Mouse (Mus musculus): ENCODE measurements around the gene Etfb. TPM values are rescaled to one million over a fixed set of nuclear protein-coding genes. Genes with fewer than 3 reads are reported as not detected.

Etfb gene
- polyA plus RNA-seq, 1 experiment from 2014 or later: 306 TPM

DNA sequence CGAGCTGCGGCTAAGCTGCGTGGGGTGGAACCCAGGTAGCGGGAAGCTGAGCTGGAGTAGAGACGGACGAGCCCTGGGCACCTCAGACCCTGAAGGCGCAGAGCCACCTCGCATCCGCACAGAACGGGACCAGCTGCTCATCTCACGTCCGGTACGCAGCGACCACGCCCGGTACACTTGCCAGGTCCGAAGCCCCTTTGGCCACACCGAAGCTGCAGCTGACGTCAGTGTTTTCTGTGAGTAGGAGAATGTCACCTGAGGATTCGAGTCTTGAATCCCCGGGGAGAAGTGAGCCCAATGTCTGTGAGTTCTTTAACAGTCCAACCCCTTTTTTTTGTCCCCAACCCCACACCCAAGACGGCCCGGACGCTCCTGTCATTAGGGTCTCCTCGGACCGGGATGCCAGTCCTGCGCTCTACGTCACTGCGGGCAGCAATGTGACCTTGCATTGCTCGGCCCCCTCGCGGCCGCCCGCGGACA, 21.0 kb downstream of the Etfb start:
- Histone ChIP-seq H3K36me3 (ENCODE audit: insufficient read depth) (no peaks in the 10 kb centered on the region), H3K4me1 (ENCODE audit: insufficient read depth) (no peaks in the 10 kb centered on the region), H3K4me2 (peak overlapping the region; percentile 71), H3K9ac (peak overlapping the region; percentile 38), H3K27me3 (ENCODE audit: insufficient read depth, low read length) (0 out of 2 replicates have a peak, but pooled peaks cover 8% of the 10 kb centered on the region), H3K9me3 (ENCODE audit: low read depth, low read length) (no peaks in the 10 kb centered on the region), H3K4me3 (ENCODE audit: low read depth, low read length) (peak overlapping the region; percentile 43), H3K27ac (ENCODE audit: low read depth) (no peak overlapping the region)
- ATAC-seq (ENCODE audit: insufficient read depth) (peak; percentile 6; the same call in 1 of the 2 replicates), DNase-seq (peak; percentile 71)
- WGBS: 7% methylated on average over 35 of the region's 35 CpGs
- peak; percentile 49 for TF ChIP-seq CTCF (IDR thresholded peaks at IDR 0.05; ENCODE audit: low read depth)

GRCm38 (mm10) chr7:43465344-43466098, 21.6 kb downstream of the Etfb start:
- DNase-seq (peak; percentile 94), ATAC-seq (ENCODE audit: insufficient read depth) (peak; percentile 90)
- H3K4me3 ChIP-seq (ENCODE audit: low read depth, low read length): peak overlapping the region; percentile 43
- H3K36me3 ChIP-seq (ENCODE audit: insufficient read depth): no peaks in the 10 kb centered on the region
- no peaks in the 10 kb centered on the region for H3K4me1 ChIP-seq (ENCODE audit: insufficient read depth)
- 0 out of 2 replicates have a peak, but pooled peaks cover 8% of the 10 kb centered on the region for H3K27me3 ChIP-seq (ENCODE audit: insufficient read depth, low read length)
- H3K4me2 ChIP-seq: peak overlapping the region; percentile 71
- no peaks in the 10 kb centered on the region for H3K9me3 ChIP-seq (ENCODE audit: low read depth, low read length)
- no peak overlapping the region for H3K27ac ChIP-seq (ENCODE audit: low read depth)
- no peak; the same call in 1 of the 2 replicates for TF ChIP-seq CTCF (IDR thresholded peaks at IDR 0.05; ENCODE audit: low read depth)
- under 1% methylated on average over 33 of the region's 33 CpGs for WGBS
- H3K9ac ChIP-seq: peak overlapping the region; percentile 38

GRCm38 (mm10) chr7:43466099-43466694, 22.3 kb downstream of the Etfb start:
- peak overlapping the region; percentile 43 for H3K4me3 ChIP-seq (ENCODE audit: low read depth, low read length)
- H3K9ac ChIP-seq: peak overlapping the region; percentile 27; the same call in 1 of the 2 replicates
- no peaks in the 10 kb centered on the region for H3K9me3 ChIP-seq (ENCODE audit: low read depth, low read length)
- H3K27me3 ChIP-seq (ENCODE audit: insufficient read depth, low read length): 0 out of 2 replicates have a peak, but pooled peaks cover 8% of the 10 kb centered on the region
- peak overlapping the region; percentile 71 for H3K4me2 ChIP-seq
- H3K36me3 ChIP-seq (ENCODE audit: insufficient read depth): no peaks in the 10 kb centered on the region
- peak; percentile 91 for DNase-seq
- WGBS: under 1% methylated on average over 33 of the region's 33 CpGs
- H3K4me1 ChIP-seq (ENCODE audit: insufficient read depth): no peaks in the 10 kb centered on the region
- peak; percentile 59 for ATAC-seq (ENCODE audit: insufficient read depth)
- no peak overlapping the region for H3K27ac ChIP-seq (ENCODE audit: low read depth)
- TF ChIP-seq CTCF (IDR thresholded peaks at IDR 0.05; ENCODE audit: low read depth): peak; percentile 95

GRCm38 (mm10) chr7:43470373-43470772, 26.5 kb downstream of the Etfb start:
- peak; percentile 52 for DNase-seq
- Histone ChIP-seq H3K4me1 (ENCODE audit: insufficient read depth) (no peaks in the 10 kb centered on the region), H3K9me3 (ENCODE audit: low read depth, low read length) (no peaks in the 10 kb centered on the region), H3K27me3 (ENCODE audit: insufficient read depth, low read length) (peaks cover under 1% of the 10 kb centered on the region), H3K36me3 (ENCODE audit: insufficient read depth) (no peaks in the 10 kb centered on the region), H3K27ac (ENCODE audit: low read depth) (no peak overlapping the region), H3K9ac (no peak overlapping the region), H3K4me2 (no peak overlapping the region), H3K4me3 (ENCODE audit: low read depth, low read length) (no peak overlapping the region)
- no peak for ATAC-seq (ENCODE audit: insufficient read depth)
- WGBS: 43% methylated on average over 8 of the region's 8 CpGs
- TF ChIP-seq CTCF (IDR thresholded peaks at IDR 0.05; ENCODE audit: low read depth): peak; percentile 67

DNA sequence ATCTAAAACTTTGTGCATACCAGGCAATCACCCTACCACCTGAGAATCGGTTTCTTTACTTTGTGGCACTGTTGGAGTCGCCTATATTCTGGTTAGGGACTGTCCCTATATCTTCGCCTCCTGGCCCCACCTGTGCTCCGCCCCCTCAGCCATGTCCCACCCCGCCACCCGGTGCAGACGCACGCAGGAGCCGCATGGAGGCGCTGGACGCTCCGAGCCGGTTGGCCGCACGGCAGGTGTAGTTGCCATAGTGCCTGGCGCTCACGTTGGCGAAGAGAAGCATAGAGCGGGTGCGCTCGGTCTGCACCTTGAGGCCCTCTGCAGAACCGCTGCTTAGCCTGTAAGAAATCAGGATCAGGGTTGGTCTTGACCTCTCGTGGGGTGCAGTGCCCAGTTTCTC, 31.8 kb downstream of the Etfb start:
- H3K36me3 ChIP-seq (ENCODE audit: insufficient read depth): no peaks in the 10 kb centered on the region
- no peak overlapping the region for H3K4me3 ChIP-seq (ENCODE audit: low read depth, low read length)
- no peak overlapping the region for H3K27ac ChIP-seq (ENCODE audit: low read depth)
- H3K27me3 ChIP-seq (ENCODE audit: insufficient read depth, low read length): peaks cover 23% of the 10 kb centered on the region
- no peak for DNase-seq
- TF ChIP-seq CTCF (IDR thresholded peaks at IDR 0.05; ENCODE audit: low read depth): peak; percentile 45
- H3K4me2 ChIP-seq: no peak overlapping the region
- no peaks in the 10 kb centered on the region for H3K9me3 ChIP-seq (ENCODE audit: low read depth, low read length)
- H3K9ac ChIP-seq: no peak overlapping the region
- 15% methylated on average over 23 of the region's 23 CpGs for WGBS
- no peaks in the 10 kb centered on the region for H3K4me1 ChIP-seq (ENCODE audit: insufficient read depth)
- no peak for ATAC-seq (ENCODE audit: insufficient read depth)

GRCm38 (mm10) chr7:43476376-43476775, 32.5 kb downstream of the Etfb start:
- H3K4me2 ChIP-seq: no peak overlapping the region
- WGBS: 7% methylated on average over 13 of the region's 13 CpGs

DNA sequence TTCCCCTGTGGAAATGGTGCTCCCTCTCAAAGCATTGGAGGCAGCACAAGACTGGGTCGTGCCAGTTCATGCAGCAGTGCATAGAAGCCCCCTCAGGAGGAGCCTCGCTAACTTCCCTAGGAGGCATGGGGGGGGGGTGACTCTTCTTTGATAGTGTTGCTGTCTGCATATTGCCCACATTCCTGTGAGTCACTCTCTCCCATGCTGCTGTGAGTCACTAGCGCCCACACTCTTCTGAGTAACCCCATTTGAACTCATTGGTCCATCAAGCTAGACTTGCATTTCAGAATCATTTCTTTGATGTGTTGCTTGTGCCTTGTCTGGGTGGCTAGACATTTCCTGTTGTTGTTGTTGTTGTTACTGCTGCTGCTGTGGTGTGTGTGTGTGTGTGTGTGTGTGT, 37.3 kb downstream of the Etfb start:
- TF ChIP-seq CTCF (IDR thresholded peaks at IDR 0.05; ENCODE audit: low read depth): no peak
- H3K27ac ChIP-seq (ENCODE audit: low read depth): no peak overlapping the region
- 53% methylated on average over 3 of the region's 3 CpGs for WGBS

More at GRCm38 (mm10) chr7:43476376-43476775, 32.5 kb downstream of the Etfb start:
- Histone ChIP-seq H3K4me3 (ENCODE audit: low read depth, low read length) (no peak overlapping the region), H3K27me3 (ENCODE audit: insufficient read depth, low read length) (peaks cover 23% of the 10 kb centered on the region), H3K9ac (no peak overlapping the region), H3K9me3 (ENCODE audit: low read depth, low read length) (no peaks in the 10 kb centered on the region), H3K4me1 (ENCODE audit: insufficient read depth) (no peaks in the 10 kb centered on the region), H3K36me3 (ENCODE audit: insufficient read depth) (no peaks in the 10 kb centered on the region), H3K27ac (ENCODE audit: low read depth) (no peak overlapping the region)
- TF ChIP-seq CTCF (IDR thresholded peaks at IDR 0.05; ENCODE audit: low read depth): no peak
- DNase-seq: no peak
- no peak for ATAC-seq (ENCODE audit: insufficient read depth)

More for the DNA sequence above, 37.3 kb downstream of the Etfb start:
- H3K36me3 ChIP-seq (ENCODE audit: insufficient read depth): no peaks in the 10 kb centered on the region
- no peak overlapping the region for H3K4me3 ChIP-seq (ENCODE audit: low read depth, low read length)
- no peak overlapping the region for H3K9ac ChIP-seq
- DNase-seq (no peak), ATAC-seq (ENCODE audit: insufficient read depth) (no peak)
- peaks cover 14% of the 10 kb centered on the region for H3K27me3 ChIP-seq (ENCODE audit: insufficient read depth, low read length)
- no peak overlapping the region for H3K4me2 ChIP-seq
- no peaks in the 10 kb centered on the region for H3K9me3 ChIP-seq (ENCODE audit: low read depth, low read length)
- peaks cover 7% of the 10 kb centered on the region for H3K4me1 ChIP-seq (ENCODE audit: insufficient read depth)
